Mouse (Mus musculus) liver, embryonic 14.5 days (tissue): ENCODE results near the gene Wdcp.

Experiments
- CTCF ChIP-seq: IDR thresholded peaks from 2 replicates; pipeline ENCODE4 v1.5.1; 2016; ENCODE audit warnings: antibody characterized with exemption, low read depth, control low read depth
- EP300 ChIP-seq: IDR thresholded peaks from 2 replicates; pipeline ENCODE4 v1.6.1; 2016; ENCODE audit warnings: antibody characterized with exemption, low read depth

DNA sequence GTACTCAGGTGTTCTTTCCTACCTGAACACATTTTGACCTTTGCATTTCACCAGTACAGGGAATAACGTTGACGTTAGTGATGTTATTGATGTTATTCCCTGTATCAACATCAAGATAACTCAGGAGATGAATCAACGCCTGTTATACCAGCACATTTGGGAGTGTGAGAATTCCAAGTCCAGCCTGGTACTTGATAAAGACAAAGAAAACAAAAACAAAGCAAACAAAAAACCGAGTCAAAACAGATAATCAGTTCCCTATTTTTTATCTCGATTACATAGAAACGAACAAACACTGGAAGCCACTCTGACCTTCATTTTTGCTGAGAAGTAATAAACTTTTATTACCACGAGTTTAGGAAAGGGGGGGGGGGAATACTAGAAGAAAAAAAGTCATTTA is 63.4 kb downstream of the Wdcp start:
- no peak for TF ChIP-seq CTCF
- no peak for TF ChIP-seq EP300
